Mouse (Mus musculus): ENCODE data around the gene Ophn1. TPM values are rescaled to one million over a fixed set of nuclear protein-coding genes. Genes with fewer than 3 reads are reported as not detected.

Gene Ophn1
- total and polyA plus RNA-seq, 3 experiments: not detected

DNA sequence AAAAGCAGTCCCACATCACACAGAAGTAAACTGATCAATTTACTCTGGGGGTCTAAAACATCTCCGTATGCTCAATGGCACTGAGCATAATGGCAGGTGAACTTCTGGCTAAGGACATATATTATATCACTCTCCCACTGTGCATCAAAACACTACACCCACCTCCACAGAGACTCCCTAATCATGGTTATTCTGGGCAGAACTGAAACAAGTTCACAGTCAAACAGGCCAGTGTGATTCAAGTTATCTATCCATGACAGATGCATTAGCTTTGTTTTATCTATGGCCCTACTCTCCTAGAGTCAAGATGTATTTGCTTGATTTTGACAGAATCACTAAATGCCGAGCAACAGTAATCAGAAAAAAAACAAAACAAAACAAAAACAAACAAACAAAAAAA is 8.8 kb downstream of the Ophn1 start:
- DNase-seq (ENCODE audit: low read depth, low spot score): no peak
- Histone ChIP-seq H3K36me3 (ENCODE audit: control insufficient read depth in 1 of 2, insufficient read depth in 2 of 2, low read length in 2 of 2) (no peaks in the 10 kb centered on the region; a peak in 1 of 4 replicates), H3K4me1 (ENCODE audit: control insufficient read depth in 1 of 2, insufficient read depth in 2 of 2, low read length in 2 of 2) (no peaks in the 10 kb centered on the region; a peak in 1 of 4 replicates), H3K27ac (ENCODE audit: control insufficient read depth, low read depth, low read length) (no peak overlapping the region), H3K9ac (ENCODE audit: control insufficient read depth, low read depth, low read length, poor library complexity, severe bottlenecking) (no peak overlapping the region), H3K79me2 (ENCODE audit: control insufficient read depth, insufficient read depth, low read length, poor library complexity) (no peaks in the 10 kb centered on the region), H3K4me3 (ENCODE audit: control insufficient read depth in 1 of 2, insufficient read depth in 1 of 2, low read depth in 2 of 2, low read length in 2 of 2) (no peak overlapping the region), H3K9me3 (replicated peaks; ENCODE audit: insufficient read depth, low read length) (no peaks in the 10 kb centered on the region), H3K27me3 (ENCODE audit: control insufficient read depth in 1 of 2, insufficient read depth in 2 of 2, low read length in 2 of 2) (no peaks in the 10 kb centered on the region)
- TF ChIP-seq USF2 (IDR thresholded peaks at IDR 0.05; ENCODE audit: borderline replicate concordance in 1 of 2, insufficient read depth in 1 of 2, low read depth in 1 of 2, low read length in 2 of 2): no peak
- TF ChIP-seq POLR2AphosphoS2 (IDR thresholded peaks at IDR 0.05; ENCODE audit: low read length): no peak
- TF ChIP-seq HCFC1 (IDR thresholded peaks at IDR 0.05; ENCODE audit: low read depth, low read length): no peak
- no peak for TF ChIP-seq UBTF (IDR thresholded peaks at IDR 0.05; ENCODE audit: borderline replicate concordance, insufficient read depth, low read depth, low read length)
- TF ChIP-seq MYC (IDR thresholded peaks at IDR 0.05; ENCODE audit: low read depth, low read length): no peak
- no peak for TF ChIP-seq GABPA (IDR thresholded peaks at IDR 0.05; ENCODE audit: low read depth, low read length)
- no peak for TF ChIP-seq CTCF (IDR thresholded peaks at IDR 0.05 in 2 of 3, conservative IDR thresholded peaks at IDR 0.05 in 1 of 3; ENCODE audit: control insufficient read depth in 1 of 3, insufficient read depth in 1 of 3, low read depth in 2 of 3, low read length in 3 of 3, poor library complexity in 1 of 3, severe bottlenecking in 1 of 3)
- no peak for TF ChIP-seq POLR2AphosphoS5 (IDR thresholded peaks at IDR 0.05; ENCODE audit: borderline replicate concordance, low read depth, low read length)
- no peak for TF ChIP-seq EP300 (IDR thresholded peaks at IDR 0.05; ENCODE audit: low read depth in 1 of 2, low read length in 2 of 2)
- no peak for TF ChIP-seq ZKSCAN1 (IDR thresholded peaks at IDR 0.05; ENCODE audit: low read depth, low read length)
- no peak for TF ChIP-seq POLR2A (IDR thresholded peaks at IDR 0.05; ENCODE audit: control insufficient read depth in 1 of 2, insufficient read depth in 1 of 2, low read depth in 1 of 2, low read length in 2 of 2, poor library complexity in 1 of 2)
- no peak for TF ChIP-seq ZC3H11A (IDR thresholded peaks at IDR 0.05; ENCODE audit: low read depth, low read length)
- no peak for TF ChIP-seq NRF1 (IDR thresholded peaks at IDR 0.05; ENCODE audit: insufficient read depth, low read depth, low read length, poor library complexity, severe bottlenecking)
- TF ChIP-seq ELF1 (IDR thresholded peaks at IDR 0.05; ENCODE audit: low read depth, low read length): no peak
- TF ChIP-seq SIN3A (IDR thresholded peaks at IDR 0.05; ENCODE audit: low read length): no peak
- no peak for TF ChIP-seq JUND (IDR thresholded peaks at IDR 0.05; ENCODE audit: low read depth, low read length)

DNA sequence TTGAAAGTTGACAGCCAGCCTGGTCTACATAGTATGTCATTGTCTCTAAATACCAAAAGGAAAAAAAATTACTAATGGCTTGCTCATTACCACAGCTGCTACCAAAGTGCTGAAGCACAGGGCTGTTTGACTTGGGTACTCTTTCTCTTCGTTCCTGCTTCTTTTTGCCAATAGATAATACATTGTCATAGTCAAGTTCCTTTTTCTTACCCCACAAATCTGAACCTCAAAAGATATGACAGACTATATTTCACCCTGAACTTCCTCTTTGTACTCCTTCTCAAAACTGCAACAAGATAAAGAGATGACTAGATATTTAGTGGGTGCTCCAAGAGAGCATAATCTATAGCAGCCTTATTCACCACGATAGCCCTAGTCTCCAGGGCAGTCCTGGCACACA is 9.7 kb downstream of the Ophn1 start:
- H3K9ac ChIP-seq (ENCODE audit: control insufficient read depth, low read depth, low read length, poor library complexity, severe bottlenecking): no peak overlapping the region
- no peak overlapping the region for H3K4me3 ChIP-seq (ENCODE audit: control insufficient read depth in 1 of 2, insufficient read depth in 1 of 2, low read depth in 2 of 2, low read length in 2 of 2)
- H3K79me2 ChIP-seq (ENCODE audit: control insufficient read depth, insufficient read depth, low read length, poor library complexity): no peaks in the 10 kb centered on the region
- H3K9me3 ChIP-seq (replicated peaks; ENCODE audit: insufficient read depth, low read length): no peaks in the 10 kb centered on the region
- H3K27ac ChIP-seq (ENCODE audit: control insufficient read depth, low read depth, low read length): no peak overlapping the region
- H3K4me1 ChIP-seq (ENCODE audit: control insufficient read depth in 1 of 2, insufficient read depth in 2 of 2, low read length in 2 of 2): no peaks in the 10 kb centered on the region; a peak in 1 of 4 replicates
- no peaks in the 10 kb centered on the region for H3K27me3 ChIP-seq (ENCODE audit: control insufficient read depth in 1 of 2, insufficient read depth in 2 of 2, low read length in 2 of 2)
- no peaks in the 10 kb centered on the region; a peak in 1 of 4 replicates for H3K36me3 ChIP-seq (ENCODE audit: control insufficient read depth in 1 of 2, insufficient read depth in 2 of 2, low read length in 2 of 2)
- peak; percentile 58 for DNase-seq (ENCODE audit: low read depth, low spot score)
- no peak for TF ChIP-seq HCFC1 (IDR thresholded peaks at IDR 0.05; ENCODE audit: low read depth, low read length)
- TF ChIP-seq KAT2A (conservative IDR thresholded peaks at IDR 0.05; ENCODE audit: low read depth, low read length): no peak
- TF ChIP-seq MYC (IDR thresholded peaks at IDR 0.05; ENCODE audit: low read depth, low read length): no peak
- no peak for TF ChIP-seq UBTF (IDR thresholded peaks at IDR 0.05; ENCODE audit: borderline replicate concordance, insufficient read depth, low read depth, low read length)
- no peak for TF ChIP-seq NRF1 (IDR thresholded peaks at IDR 0.05; ENCODE audit: insufficient read depth, low read depth, low read length, poor library complexity, severe bottlenecking)
- TF ChIP-seq CHD1 (IDR thresholded peaks at IDR 0.05; ENCODE audit: low read depth, low read length): no peak
- TF ChIP-seq CHD2 (IDR thresholded peaks at IDR 0.05; ENCODE audit: low read length): no peak
- TF ChIP-seq ZMIZ1 (IDR thresholded peaks at IDR 0.05; ENCODE audit: low read depth, low read length): no peak
- no peak for TF ChIP-seq USF2 (IDR thresholded peaks at IDR 0.05; ENCODE audit: borderline replicate concordance in 1 of 2, insufficient read depth in 1 of 2, low read depth in 1 of 2, low read length in 2 of 2)
- TF ChIP-seq ELF1 (IDR thresholded peaks at IDR 0.05; ENCODE audit: low read depth, low read length): no peak
- TF ChIP-seq SIN3A (IDR thresholded peaks at IDR 0.05; ENCODE audit: low read length): no peak
- no peak for TF ChIP-seq BHLHE40 (IDR thresholded peaks at IDR 0.05; ENCODE audit: borderline replicate concordance, low read depth, low read length)
- no peak for TF ChIP-seq ZC3H11A (IDR thresholded peaks at IDR 0.05; ENCODE audit: low read depth, low read length)
- no peak for TF ChIP-seq MEF2A (IDR thresholded peaks at IDR 0.05; ENCODE audit: extremely low read depth, insufficient replicate concordance, low read depth, low read length, poor library complexity, severe bottlenecking)
- no peak for TF ChIP-seq CTCF (IDR thresholded peaks at IDR 0.05 in 2 of 3, conservative IDR thresholded peaks at IDR 0.05 in 1 of 3; ENCODE audit: control insufficient read depth in 1 of 3, insufficient read depth in 1 of 3, low read depth in 2 of 3, low read length in 3 of 3, poor library complexity in 1 of 3, severe bottlenecking in 1 of 3)
- TF ChIP-seq EP300 (IDR thresholded peaks at IDR 0.05; ENCODE audit: low read depth in 1 of 2, low read length in 2 of 2): peak; percentile 63 to 84; a peak in 3 of 4 replicates
- TF ChIP-seq MXI1 (IDR thresholded peaks at IDR 0.05; ENCODE audit: low read depth, low read length): no peak
- no peak for TF ChIP-seq POLR2A (IDR thresholded peaks at IDR 0.05; ENCODE audit: control insufficient read depth in 1 of 2, insufficient read depth in 1 of 2, low read depth in 1 of 2, low read length in 2 of 2, poor library complexity in 1 of 2)
- TF ChIP-seq NELFE (IDR thresholded peaks at IDR 0.05; ENCODE audit: low read depth, low read length): no peak
- TF ChIP-seq GABPA (IDR thresholded peaks at IDR 0.05; ENCODE audit: low read depth, low read length): no peak
- TF ChIP-seq MAZ (IDR thresholded peaks at IDR 0.05; ENCODE audit: low read depth, low read length): no peak
- TF ChIP-seq RCOR1 (IDR thresholded peaks at IDR 0.05; ENCODE audit: low read depth, low read length): peak; percentile 99
- TF ChIP-seq MAFK (IDR thresholded peaks at IDR 0.05; ENCODE audit: borderline replicate concordance, low read depth, low read length): peak; percentile 46; the same call in 1 of the 2 replicates
